ENCODE assay signal across 8 mouse cellular contexts in the genomic region with DNA sequence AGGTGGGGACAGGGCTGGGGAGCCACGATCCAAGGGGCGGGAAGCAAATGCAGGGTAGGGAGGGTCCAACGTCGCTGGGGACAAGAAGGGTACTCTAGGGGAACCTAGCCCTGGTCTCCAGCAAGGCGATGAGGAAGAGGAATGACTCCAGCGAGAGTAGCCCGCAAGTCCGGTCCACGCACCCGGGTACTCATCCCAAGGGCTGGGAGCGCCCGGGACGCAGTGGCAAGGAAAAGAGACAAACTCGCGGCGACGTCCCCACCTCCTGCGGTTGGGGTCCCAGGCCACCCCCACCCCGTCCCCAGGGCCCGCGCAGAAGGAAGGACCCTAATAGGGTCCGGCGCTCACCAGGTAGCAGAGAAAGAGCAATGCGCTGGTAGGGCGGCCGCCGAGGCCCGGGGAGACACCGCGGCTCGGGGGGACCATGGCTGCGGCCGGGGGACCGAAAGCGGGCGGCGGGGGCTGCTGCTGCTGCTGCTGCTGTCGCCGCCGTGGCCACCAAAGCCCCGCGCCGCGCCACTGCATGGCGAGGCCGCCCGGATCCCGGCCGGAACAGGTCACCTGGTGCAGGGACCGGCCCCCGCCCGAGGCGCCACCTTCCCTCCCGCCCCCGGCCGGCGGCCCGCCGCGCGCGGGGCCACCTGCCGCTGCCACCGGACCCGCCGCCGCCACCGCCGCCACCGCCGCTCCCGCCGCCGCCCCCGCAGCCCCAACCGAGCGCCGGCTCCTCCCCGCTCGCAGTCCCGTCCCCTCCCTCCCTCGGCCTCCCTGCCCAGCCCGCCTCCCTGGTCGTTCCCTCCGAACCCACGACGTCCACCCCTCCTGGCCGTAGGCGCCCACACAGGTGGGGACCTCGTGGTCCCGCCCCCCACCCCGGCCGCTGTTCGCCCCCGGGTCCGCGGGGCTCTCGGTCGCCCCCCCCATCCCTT. TPM values are rescaled to one million over a fixed set of nuclear protein-coding genes. Genes with fewer than 3 reads are reported as not detected.
A peak's percentile ranks its signal among the peaks of the same experiment; 100 is the strongest.
DNase-seq lines count a peak whose midpoint lies in the region; ATAC-seq and TF ChIP-seq lines count a peak whose summit lies in the region.

No protein-coding gene starts in this region.

- no peak for TF ChIP-seq POLR2A in limb, embryonic 14.5 days (IDR thresholded peaks at IDR 0.05; ENCODE audit: borderline replicate concordance, extremely low read depth, insufficient read depth, insufficient read length)

- no peak for TF ChIP-seq EP300 in heart, postnatal 0 days (IDR thresholded peaks at IDR 0.05; ENCODE audit: low read depth)

- in situ Hi-C loops in Patski (cut with MboI; ENCODE audit: low pct_unique_long_range_greater_than_20kb) = no loop called here

- H3K9me3 ChIP-seq in heart, postnatal 0 days (replicated peaks; ENCODE audit: control insufficient read depth, low read length) = no peaks in the 10 kb centered on the region
- H3K9me3 ChIP-seq in limb, embryonic 14.5 days (ENCODE audit: control insufficient read depth, low read length) = no peaks in the 10 kb centered on the region
- H3K9me3 ChIP-seq in midbrain, postnatal 0 days (ENCODE audit: low read length) = no peaks in the 10 kb centered on the region

- H3K9ac ChIP-seq in heart, postnatal 0 days (replicated peaks; ENCODE audit: low read depth, low read length) = peak overlapping the region; percentile 4; the same call in 1 of the 2 replicates
- H3K9ac ChIP-seq in limb, embryonic 14.5 days (ENCODE audit: low read depth, low read length, severe bottlenecking) = peak overlapping the region; percentile 59
- H3K9ac ChIP-seq in midbrain, postnatal 0 days (replicated peaks; ENCODE audit: low read length, poor library complexity, severe bottlenecking) = peak overlapping the region; percentile 81

- peak overlapping the region; percentile 99 for H3K4me2 ChIP-seq in heart, postnatal 0 days (ENCODE audit: low read depth, low read length)
- H3K4me2 ChIP-seq in limb, embryonic 14.5 days (replicated peaks; ENCODE audit: low read depth, low read length, severe bottlenecking) = peak overlapping the region; percentile 100
- H3K4me2 ChIP-seq in midbrain, postnatal 0 days (ENCODE audit: low read depth, low read length, poor library complexity, severe bottlenecking) = peak overlapping the region; percentile 87

- no peak for TF ChIP-seq CTCF in gastrocnemius, adult 2 months (IDR thresholded peaks at IDR 0.05)
- TF ChIP-seq CTCF in Patski (IDR thresholded peaks at IDR 0.05) = no peak
- TF ChIP-seq CTCF in heart, postnatal 0 days (IDR thresholded peaks at IDR 0.05; ENCODE audit: low read depth) = no peak
- TF ChIP-seq CTCF in midbrain, postnatal 0 days (IDR thresholded peaks at IDR 0.05) = no peak

- peak overlapping the region; percentile 90 for H3K4me3 ChIP-seq in gastrocnemius, adult 2 months
- peak overlapping the region; percentile 49 for H3K4me3 ChIP-seq in heart, postnatal 0 days (ENCODE audit: low read depth, low read length)
- H3K4me3 ChIP-seq in limb, embryonic 14.5 days (replicated peaks; ENCODE audit: low read length) = peak overlapping the region; percentile 62
- H3K4me3 ChIP-seq in midbrain, postnatal 0 days (ENCODE audit: low read depth, low read length) = peak overlapping the region; percentile 60

- under 1% methylated on average over 61 of the region's 99 CpGs for WGBS in heart, postnatal 0 days
- under 1% methylated on average over 30 of the region's 99 CpGs for WGBS in limb, embryonic 14.5 days
- 2% methylated on average over 31 of the region's 99 CpGs for WGBS in midbrain, postnatal 0 days

- H3K27ac ChIP-seq in gastrocnemius, adult 2 months = peak overlapping the region; percentile 93
- H3K27ac ChIP-seq in heart, postnatal 0 days (ENCODE audit: low read depth) = no peak overlapping the region
- no peak overlapping the region for H3K27ac ChIP-seq in limb, embryonic 14.5 days (replicated peaks; ENCODE audit: low read depth, low read length)
- H3K27ac ChIP-seq in midbrain, postnatal 0 days (ENCODE audit: low read depth, low read length) = peak overlapping the region; percentile 43

- no peaks in the 10 kb centered on the region for H3K36me3 ChIP-seq in heart, postnatal 0 days (replicated peaks; ENCODE audit: control insufficient read depth, insufficient read depth, low read length)
- no peaks in the 10 kb centered on the region for H3K36me3 ChIP-seq in limb, embryonic 14.5 days (ENCODE audit: control insufficient read depth, insufficient read depth, low read length)
- no peaks in the 10 kb centered on the region for H3K36me3 ChIP-seq in midbrain, postnatal 0 days (ENCODE audit: insufficient read depth, low read length)

- POLR2A ChIA-PET in Patski (lab: Charles Lee) = no interaction called here

- peak; percentile 81 for DNase-seq in gastrocnemius, adult 2 months
- DNase-seq in gastrocnemius, adult 18-20 months (ENCODE audit: low spot score) = no peak
- DNase-seq in Patski (ENCODE audit: low read depth, low spot score) = no peak
- DNase-seq in embryo, embryonic 10.5 days (ENCODE audit: low spot score) = peak; percentile 31
- no peak for DNase-seq in heart, postnatal 0 days (ENCODE audit: low spot score)
- DNase-seq in limb, embryonic 14.5 days (ENCODE audit: low spot score) = no peak
- no peak for DNase-seq in midbrain, postnatal 0 days (ENCODE audit: low spot score)
- DNase-seq in frontal cortex, adult 2 months (ENCODE audit: extremely low spot score in 1 of 2, low spot score in 1 of 2) = no peak

- peaks cover 19% of the 10 kb centered on the region; the same call in 1 of the 2 replicates for H3K4me1 ChIP-seq in heart, postnatal 0 days (ENCODE audit: control insufficient read depth, insufficient read depth)
- H3K4me1 ChIP-seq in limb, embryonic 14.5 days (ENCODE audit: control insufficient read depth, insufficient read depth, low read length) = peaks cover 12% of the 10 kb centered on the region; the same call in 1 of the 2 replicates
- peaks cover 3% of the 10 kb centered on the region; the same call in 1 of the 2 replicates for H3K4me1 ChIP-seq in midbrain, postnatal 0 days (ENCODE audit: insufficient read depth, low read length)

- intact Hi-C loops in gastrocnemius, adult 2 months (cut with DNase I) = loop anchor here (2.0 kb wide), 1 partner anchor 54 kb away; a partner anchor contains a TSS

- H3K27me3 ChIP-seq in Patski = peaks cover 24% of the 10 kb centered on the region
- H3K27me3 ChIP-seq in heart, postnatal 0 days (ENCODE audit: control insufficient read depth, insufficient read depth, low read length) = peaks cover 30% of the 10 kb centered on the region
- peaks cover 28% of the 10 kb centered on the region for H3K27me3 ChIP-seq in limb, embryonic 14.5 days (ENCODE audit: control insufficient read depth, insufficient read depth, low read length)
- H3K27me3 ChIP-seq in midbrain, postnatal 0 days (ENCODE audit: insufficient read depth, low read length) = no peaks in the 10 kb centered on the region

- CTCF ChIA-PET in Patski (lab: Charles Lee) = no interaction called here

- ATAC-seq in Patski = peak; percentile 48
- ATAC-seq in heart, postnatal 0 days (ENCODE audit: insufficient read depth, low read depth) = peak; percentile 60; the same call in 1 of the 2 replicates
- ATAC-seq in limb, embryonic 14.5 days (ENCODE audit: low FRiP score, low read depth) = 0 out of 2 replicates have a peak, but pooled peaks have one; percentile 8
- peak; percentile 52; the same call in 1 of the 2 replicates for ATAC-seq in midbrain, postnatal 0 days (ENCODE audit: low FRiP score)

RNA-seq across cellular contexts. Expression of a gene that starts 0.7 kb away (rescaled TPM):
- total RNA-seq in gastrocnemius, adult 2 months (2021) = 10 to 100 TPM; 59.8 to 69.4 TPM
- total RNA-seq in gastrocnemius, adult 18-20 months (2021) = 10 to 100 TPM; 52.0 to 54.8 TPM
- 8.1 TPM for polyA plus RNA-seq in Patski (2021)
- total RNA-seq in heart, postnatal 0 days (2014; rRNA removed; ENCODE audit: low replicate concordance) = 0.89 and 1.4 TPM in 2 replicates
- 0.14 and 0.37 TPM in 2 replicates for polyA plus RNA-seq in heart, postnatal 0 days (2015; fragmentation: Nextera tagmentation; extraction: Ambion mirVana)
- 4.6 and 5.1 TPM in 2 replicates for polyA plus RNA-seq in limb, embryonic 14.5 days (2012; rRNA removed)
- polyA plus RNA-seq in limb, embryonic 14.5 days (2014; fragmentation: Nextera tagmentation; extraction: Ambion mirVana) = 2.7 and 3.6 TPM in 2 replicates
- 19.0 and 22.2 TPM in 2 replicates for total RNA-seq in midbrain, postnatal 0 days (2014; rRNA removed)
- 4.7 TPM in 2 replicates for polyA plus RNA-seq in midbrain, postnatal 0 days (2015; fragmentation: Nextera tagmentation; extraction: Ambion mirVana)
- polyA plus RNA-seq in frontal cortex, adult 2 months (2012; rRNA removed) = 28.3 and 28.8 TPM in 2 replicates

RNA-seq across cellular contexts. Expression of a gene that starts 53.8 kb away (rescaled TPM):
- total RNA-seq in gastrocnemius, adult 2 months (2021) = 10 to 100 TPM; 55.5 to 67.5 TPM
- total RNA-seq in gastrocnemius, adult 18-20 months (2021) = 10 to 100 TPM; 51.0 to 57.7 TPM
- 91.7 TPM for polyA plus RNA-seq in Patski (2021)
- total RNA-seq in heart, postnatal 0 days (2014; rRNA removed; ENCODE audit: low replicate concordance) = 153 and 163 TPM in 2 replicates
- polyA plus RNA-seq in heart, postnatal 0 days (2015; fragmentation: Nextera tagmentation; extraction: Ambion mirVana) = 218 TPM in 2 replicates
- polyA plus RNA-seq in limb, embryonic 14.5 days (2012; rRNA removed) = 47.4 and 48.1 TPM in 2 replicates
- 100 and 112 TPM in 2 replicates for polyA plus RNA-seq in limb, embryonic 14.5 days (2014; fragmentation: Nextera tagmentation; extraction: Ambion mirVana)
- 35.7 and 40.2 TPM in 2 replicates for total RNA-seq in midbrain, postnatal 0 days (2014; rRNA removed)
- polyA plus RNA-seq in midbrain, postnatal 0 days (2015; fragmentation: Nextera tagmentation; extraction: Ambion mirVana) = 76.0 and 83.3 TPM in 2 replicates
- 69.5 and 75.7 TPM in 2 replicates for polyA plus RNA-seq in frontal cortex, adult 2 months (2012; rRNA removed)

Comparison
In these comparisons a context has a peak if more than half of its experiments do, and no peak if none do; other contexts are left out.
1. DNase-seq: peak in gastrocnemius, adult 2 months (single experiment) and embryo, embryonic 10.5 days (single experiment); none in gastrocnemius, adult 18-20 months (single experiment), Patski (single experiment), heart, postnatal 0 days (single experiment), limb, embryonic 14.5 days (single experiment), midbrain, postnatal 0 days (single experiment) and frontal cortex, adult 2 months (0 of 2).
2. H3K27ac ChIP-seq: peak in gastrocnemius, adult 2 months (single experiment) and midbrain, postnatal 0 days (single experiment); none in heart, postnatal 0 days (single experiment) and limb, embryonic 14.5 days (single experiment).
3. ATAC-seq: peak in every context shown above with its lines; median percentile 60 in heart, postnatal 0 days; 52 in midbrain, postnatal 0 days; 48 in Patski; 8 in limb, embryonic 14.5 days.
4. H3K9ac ChIP-seq: peak in every context shown above with its lines; median percentile 81 in midbrain, postnatal 0 days; 59 in limb, embryonic 14.5 days; 4 in heart, postnatal 0 days.
5. Peak in every context shown above with its lines, with median percentiles within 50 percentile points of each other: H3K4me3 ChIP-seq and H3K4me2 ChIP-seq.